Mouse (Mus musculus) urinary bladder, postnatal 10 days (tissue): Measurements from ENCODE around the gene Mrpl58.
"Not testable (repeated sequence)": the region's sequence is repeated elsewhere in the genome, so short reads cannot be mapped to it uniquely, and the experiment has no call there.

Source experiments
- DNase-seq: peaks from one replicate; pipeline ENCODE4 v3.0.0; 2022; ENCODE audit warnings: low spot score

Mrpl58 gene

GRCm38 (mm10) chr11:115427482-115428331, 24.2 kb downstream of the Mrpl58 start:
- no peak for DNase-seq

DNA sequence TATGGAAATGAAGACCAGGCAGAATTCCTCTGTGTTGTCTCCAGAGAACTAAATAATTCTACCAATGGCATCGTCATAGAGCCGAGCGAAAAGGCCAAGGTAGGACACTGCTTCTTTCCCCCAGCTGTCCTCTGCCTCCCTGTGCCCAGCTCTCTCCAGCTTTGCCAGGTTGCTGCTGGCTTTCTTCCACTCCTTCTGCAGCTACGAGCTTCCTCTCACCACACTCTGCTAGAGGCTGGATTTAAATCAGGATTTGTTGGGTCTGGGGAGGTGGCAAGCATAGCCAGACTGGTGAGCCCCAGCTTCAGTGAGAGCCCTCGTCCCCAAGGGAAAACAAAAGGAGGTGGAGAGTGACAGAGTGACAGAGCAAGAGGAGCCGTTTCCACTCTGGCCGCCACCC, 25.8 kb downstream of the Mrpl58 start:
- DNase-seq = no peak

DNA sequence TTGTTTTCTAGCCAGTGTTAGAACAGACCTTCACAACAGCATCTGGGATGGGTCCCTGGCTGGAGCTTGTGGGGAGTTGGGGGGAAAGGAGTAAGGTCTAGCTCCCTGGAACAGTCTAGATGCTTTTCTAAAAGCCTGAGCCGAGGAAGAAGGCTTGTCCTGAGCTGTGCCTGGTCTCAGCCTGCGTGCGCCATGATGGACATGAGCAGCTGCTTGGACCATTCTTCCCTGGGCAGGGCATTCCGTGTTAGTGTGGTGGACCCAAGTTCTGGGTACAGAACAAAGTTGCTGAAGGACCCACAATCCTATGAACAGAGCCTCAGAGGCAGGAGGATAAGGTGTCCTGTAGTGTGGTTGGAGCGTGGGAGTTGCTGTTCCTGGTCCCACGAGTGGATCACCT, 27.0 kb downstream of the Mrpl58 start:
- DNase-seq = no peak

DNA sequence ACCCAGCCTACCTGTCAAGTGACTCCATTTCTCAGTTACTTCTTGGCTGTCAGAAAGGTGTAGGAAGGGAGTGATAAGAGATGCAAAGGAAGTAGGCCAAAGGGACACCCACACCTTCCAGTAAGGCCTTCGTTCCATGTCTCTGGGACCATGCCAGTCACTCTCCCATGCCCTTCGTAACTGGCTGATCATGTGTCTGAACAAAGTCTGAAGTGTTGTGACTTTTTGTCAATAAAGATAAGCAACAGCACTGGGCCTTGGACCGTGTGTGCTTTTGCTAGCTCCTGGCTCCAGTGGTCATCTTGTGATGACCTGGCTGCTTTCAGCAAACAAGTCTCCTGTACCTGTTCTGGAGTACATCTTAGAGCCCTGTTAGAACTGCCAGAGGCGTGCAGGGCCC, 29.3 kb downstream of the Mrpl58 start:
- DNase-seq = no peak

GRCm38 (mm10) chr11:115433342-115433741, 29.8 kb downstream of the Mrpl58 start:
- no peak for DNase-seq

DNA sequence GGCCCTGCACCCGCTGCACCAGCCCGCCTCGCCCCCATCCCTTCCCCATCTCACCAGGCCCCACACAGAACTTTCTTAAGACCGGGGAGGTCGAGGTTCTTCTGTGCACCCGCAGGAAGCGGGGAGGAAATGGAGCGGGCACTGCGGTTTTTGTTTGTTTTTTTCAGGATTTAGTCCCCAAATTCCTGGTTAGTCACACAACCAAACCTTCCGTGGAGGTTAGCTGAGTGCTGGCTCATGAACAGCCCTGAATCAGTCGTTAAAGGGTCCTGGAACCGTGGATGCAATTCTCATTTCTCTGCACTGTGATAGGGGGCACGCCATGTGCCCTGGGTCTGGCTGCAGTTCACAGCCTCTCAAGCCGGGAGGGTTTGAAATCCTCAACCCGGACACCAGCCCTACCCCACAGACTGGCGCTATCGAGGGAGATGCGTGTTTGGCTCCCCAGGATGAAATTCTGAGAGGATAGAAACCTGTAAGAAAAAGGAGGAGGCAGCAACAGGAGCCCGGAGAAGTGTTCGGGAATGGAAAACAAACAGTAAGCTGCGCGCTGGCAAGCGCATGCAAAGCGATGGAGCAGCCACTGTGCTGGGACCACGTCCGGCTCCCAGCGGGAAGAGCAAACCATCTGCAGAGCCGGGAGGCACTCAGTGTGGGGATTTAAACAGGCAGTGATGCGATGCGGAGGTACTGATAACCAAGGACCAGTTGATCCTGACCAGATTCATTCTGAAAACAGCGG, 32.2 kb downstream of the Mrpl58 start:
- no peak for DNase-seq

- no peak for DNase-seq
These were observed 34.1 kb downstream of the Mrpl58 start for GRCm38 (mm10) chr11:115437571-115438122.

- DNase-seq = no peak
These were observed 35.8 kb downstream of the Mrpl58 start for GRCm38 (mm10) chr11:115439326-115439725.

GRCm38 (mm10) chr11:115439906-115440595, 36.5 kb downstream of the Mrpl58 start, which contains the start of gene Trim80:
TSS of gene Trim80 (plus strand) at chr11:115440545.
- no peak for DNase-seq

DNA sequence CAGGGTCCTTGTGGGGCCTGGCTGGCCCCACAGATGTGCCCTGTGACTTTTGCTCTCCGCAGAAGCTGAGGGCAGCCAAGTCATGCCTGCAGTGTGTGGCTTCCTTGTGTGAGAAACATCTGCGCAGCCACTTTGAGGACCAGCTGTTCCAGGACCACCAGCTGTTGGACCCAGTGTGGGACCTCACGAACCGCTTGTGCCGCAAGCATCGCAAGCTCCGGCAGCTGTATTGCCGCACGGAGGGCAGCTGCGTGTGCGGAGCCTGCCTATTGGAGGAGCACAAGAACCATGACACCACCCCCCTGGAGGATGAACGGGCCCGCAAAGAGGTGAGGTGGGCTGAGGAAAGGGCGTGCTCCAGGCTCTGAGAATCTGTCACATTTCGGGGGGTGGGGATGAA, 37.9 kb downstream of the Mrpl58 start:
- no peak for DNase-seq

DNA sequence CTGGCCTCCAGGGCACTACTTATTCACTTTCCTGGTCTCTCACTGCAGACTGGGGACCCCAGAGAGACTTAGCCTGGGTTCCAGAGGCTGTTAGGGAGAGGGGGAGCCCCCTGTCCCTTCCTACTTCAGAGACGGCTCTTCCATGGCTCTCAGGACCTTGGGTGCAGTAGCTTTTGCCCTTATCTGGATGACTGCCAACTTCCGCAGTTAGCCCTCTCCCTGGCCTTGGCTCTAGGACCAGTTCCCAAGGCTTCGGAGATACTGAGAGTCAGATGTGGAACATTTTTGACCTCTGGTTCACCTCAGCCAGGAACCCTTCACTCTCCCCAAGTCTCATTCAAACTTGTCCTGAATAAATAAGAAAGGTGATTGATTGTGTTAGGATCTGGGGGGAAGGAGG, 43.4 kb downstream of the Mrpl58 start:
- no peak for DNase-seq

DNA sequence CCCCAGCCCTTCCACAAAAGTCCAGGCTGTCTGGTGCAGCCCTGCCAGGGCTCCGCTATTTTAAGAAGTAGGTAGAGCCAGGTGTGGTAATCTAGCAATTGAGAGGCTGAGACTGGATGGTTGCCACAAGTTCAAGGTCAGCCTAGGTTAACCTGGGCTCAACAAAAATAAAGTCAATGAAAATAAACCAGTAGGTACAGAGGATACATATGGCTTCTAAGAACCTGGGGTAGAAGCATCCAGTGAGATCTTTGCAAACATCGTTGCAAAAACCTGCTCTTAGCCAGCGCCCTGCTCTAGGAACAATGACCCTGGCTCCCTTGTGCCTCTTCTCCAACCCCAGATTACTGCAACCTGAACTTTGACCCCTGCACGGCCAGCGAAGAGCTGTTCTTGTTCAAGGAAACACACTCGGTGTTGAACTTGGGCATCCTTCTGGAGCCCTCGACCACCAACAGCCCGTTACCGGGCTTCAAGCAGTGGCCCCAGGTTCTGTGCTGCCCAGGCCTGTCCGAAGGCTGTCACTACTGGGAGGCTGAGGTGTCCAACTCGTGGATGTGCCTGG, 43.9 kb downstream of the Mrpl58 start:
- no peak for DNase-seq

GRCm38 (mm10) chr11:115448075-115448474, 44.5 kb downstream of the Mrpl58 start:
- no peak for DNase-seq

GRCm38 (mm10) chr11:115448998-115449397, 45.4 kb downstream of the Mrpl58 start:
- no peak for DNase-seq

GRCm38 (mm10) chr11:115450176-115450575, 46.6 kb downstream of the Mrpl58 start:
- no peak for DNase-seq

GRCm38 (mm10) chr11:115451781-115452241, 48.3 kb downstream of the Mrpl58 start:
- DNase-seq = no peak

DNA sequence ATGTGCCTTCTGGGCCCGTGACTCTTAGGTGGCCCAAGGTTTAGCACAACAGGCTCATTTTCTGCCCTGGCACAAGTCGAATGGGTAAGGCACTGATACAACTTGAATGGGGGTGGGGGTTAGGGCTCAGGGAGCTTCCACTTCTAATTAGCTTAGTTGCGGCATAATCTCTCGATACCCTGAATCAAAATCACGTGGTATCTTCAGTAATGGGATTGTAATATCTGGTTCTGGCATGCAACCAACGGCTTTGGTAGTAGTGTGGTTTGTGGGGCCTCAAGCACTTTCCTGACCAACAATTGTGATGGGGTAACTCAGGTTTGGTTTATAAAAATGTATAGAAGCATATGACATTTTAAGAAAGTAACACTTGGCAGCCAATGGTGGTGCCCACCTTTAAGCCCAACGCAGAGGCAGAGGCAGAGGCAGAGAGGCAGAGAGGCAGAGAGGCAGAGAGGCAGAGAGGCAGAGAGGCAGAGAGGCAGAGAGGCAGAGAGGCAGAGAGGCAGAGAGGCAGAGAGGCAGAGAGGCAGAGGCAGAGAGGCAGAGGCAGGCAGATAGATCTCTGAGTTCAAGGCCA, 48.8 kb downstream of the Mrpl58 start:
- DNase-seq = no peak

DNA sequence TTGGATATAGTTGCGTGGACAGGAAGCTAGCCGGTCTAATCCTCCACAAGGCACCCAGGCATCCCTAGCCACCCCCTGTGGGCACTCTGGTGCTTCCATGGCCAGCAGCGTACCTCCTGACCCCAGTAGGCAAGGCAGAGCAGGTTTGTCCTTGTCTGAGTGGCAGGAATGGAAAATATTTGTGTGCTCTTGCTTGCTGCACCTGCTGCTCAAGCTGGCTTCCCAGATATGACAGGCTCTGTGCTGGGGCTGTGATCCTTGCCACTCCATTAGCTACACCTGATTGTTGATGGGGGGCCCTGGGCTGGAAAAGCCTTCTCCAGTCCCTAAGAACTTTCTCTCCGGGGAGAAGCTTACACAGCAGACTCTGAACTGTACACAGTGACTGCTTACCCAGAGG, 49.8 kb downstream of the Mrpl58 start:
- DNase-seq = no peak

- not testable (repeated sequence) for DNase-seq
These were observed 51.3 kb downstream of the Mrpl58 start for GRCm38 (mm10) chr11:115454822-115455221.

DNA sequence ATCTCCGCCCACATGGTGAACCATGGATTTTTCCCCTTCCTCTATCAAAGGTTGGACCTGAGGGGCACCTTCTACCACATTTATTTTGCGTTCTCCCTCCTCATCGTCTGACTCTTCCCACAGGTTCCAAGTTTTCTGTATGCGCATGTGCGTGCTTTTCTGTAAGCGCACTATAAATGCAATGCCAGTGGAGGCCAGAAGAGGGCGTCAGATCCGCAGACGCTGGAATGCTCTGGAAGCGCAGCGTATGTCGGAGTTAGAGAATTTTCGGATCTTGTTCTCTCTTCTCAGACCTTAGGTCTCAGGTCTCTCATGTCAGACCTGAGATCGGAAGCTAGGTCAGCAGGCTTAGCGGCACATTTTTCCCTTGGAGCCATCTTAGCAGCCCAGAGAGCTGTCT, 52.1 kb downstream of the Mrpl58 start:
- DNase-seq = no peak

DNA sequence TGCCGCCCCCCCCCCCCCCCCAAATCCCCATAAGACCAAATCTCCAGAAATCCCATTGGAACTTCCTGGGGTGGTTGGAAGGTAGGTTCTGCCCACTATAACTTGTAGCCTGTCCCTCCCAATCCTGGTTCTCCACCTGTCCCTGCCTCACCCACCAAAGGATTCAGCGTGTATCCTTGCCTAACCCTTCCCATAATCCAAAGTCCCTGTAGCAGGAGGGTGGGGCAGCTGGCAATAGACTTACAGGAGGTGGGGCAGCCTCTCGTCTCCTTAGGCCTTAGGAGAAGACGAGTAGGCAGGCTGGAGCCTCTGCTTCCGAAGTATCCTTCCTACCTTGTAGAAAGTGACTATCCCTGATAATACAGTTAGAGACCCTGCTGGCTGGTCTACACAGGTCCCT, 52.6 kb downstream of the Mrpl58 start:
- DNase-seq = no peak

GRCm38 (mm10) chr11:115457405-115457804, 53.9 kb downstream of the Mrpl58 start:
- no peak for DNase-seq
